Mouse (Mus musculus) erythroblast, embryonic 14.5 days (primary cell): Measurements from ENCODE around the gene Gm17949.

Experiments used
- GATA1 ChIP-seq: IDR thresholded peaks from 2 replicates; pipeline ENCODE4 v1.6.1; 2012; ENCODE audit warnings: low read length, inconsistent platforms, mixed read lengths
- TAL1 ChIP-seq: IDR thresholded peaks from 3 replicates; pipeline ENCODE4 v1.6.1; 2012; ENCODE audit warnings: low read length, inconsistent platforms, mixed read lengths

- TF ChIP-seq TAL1 (no peak), GATA1 (no peak)
Measured at GRCm38 (mm10) chr17:57010911-57011235, 396 bp upstream of the Gm17949 start.
